Mouse (Mus musculus) brain, embryonic 14.5 days (tissue): Measurements from ENCODE around the gene Gucd1.
"Not testable (repeated sequence)": the region's sequence is repeated elsewhere in the genome, so short reads cannot be mapped to it uniquely, and the experiment has no call there.

Source experiments
- CTCF ChIP-seq: fragments of 200-500 bp; IDR thresholded peaks from 2 replicates; pipeline ENCODE4 v1.5.1; 2012; ENCODE audit warnings: inconsistent platforms, mild to moderate bottlenecking, moderate library complexity, borderline replicate concordance; ENCODE audit not compliant: insufficient read depth, insufficient read length; ENCODE audit errors: extremely low read depth
- POLR2A ChIP-seq: fragments of 200-500 bp; IDR thresholded peaks from 2 replicates; pipeline ENCODE4 v1.6.1; 2012; ENCODE audit warnings: mild to moderate bottlenecking, inconsistent platforms, borderline replicate concordance; ENCODE audit not compliant: poor library complexity, insufficient read depth, insufficient read length, severe bottlenecking; ENCODE audit errors: extremely low read depth

DNA sequence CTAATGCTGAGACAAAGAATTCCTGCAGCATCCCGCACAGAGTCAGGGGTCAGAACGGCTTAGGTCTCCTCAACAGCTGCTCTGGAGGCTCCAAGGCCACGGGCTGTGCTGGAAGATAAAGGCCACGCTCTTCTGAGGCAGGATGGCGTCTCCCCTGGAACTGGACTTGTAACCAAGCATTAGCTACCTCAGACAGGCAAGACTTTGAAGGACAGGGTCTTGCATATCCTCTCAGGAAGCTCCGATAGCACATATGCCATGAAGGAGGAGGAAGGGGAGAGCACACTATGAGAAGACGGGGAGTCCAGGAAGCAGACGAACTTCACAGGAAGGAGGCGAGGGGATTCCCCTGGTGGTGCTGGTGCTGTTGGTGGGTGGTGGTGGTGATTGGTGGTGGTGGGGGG is 163.9 kb downstream of the Gucd1 start:
- not testable (repeated sequence) for TF ChIP-seq CTCF, POLR2A
